Mouse (Mus musculus) midbrain, embryonic 16.5 days (tissue): ENCODE data around the gene Eif2b2. TPM values are rescaled to one million over a fixed set of nuclear protein-coding genes. Genes with fewer than 3 reads are reported as not detected.

Experiments
- ATAC-seq: fragments of 200-750 bp; cut with Nextera tagmentation; 2 replicates; pipeline ENCODE4 v1.8.0; 2017; ENCODE audit warnings: moderate TSS enrichment
- H3K27ac ChIP-seq: fragments of 300-500 bp; sonication (generic); 2 replicates; pipeline ENCODE4 v1.5.1; 2014; ENCODE audit warnings: mild to moderate bottlenecking, low read length, mixed read lengths
- H3K27me3 ChIP-seq: fragments of 300-500 bp; sonication (generic); 2 replicates; pipeline ENCODE4 v1.6.1; 2014; ENCODE audit warnings: low read depth, low read length, mixed read lengths; ENCODE audit not compliant: control insufficient read depth, insufficient read depth
- H3K36me3 ChIP-seq: fragments of 300-500 bp; sonication (generic); 2 replicates; pipeline ENCODE4 v1.6.1; 2014; ENCODE audit warnings: mild to moderate bottlenecking, low read length, moderate library complexity, mixed read lengths; ENCODE audit not compliant: control insufficient read depth, insufficient read depth
- H3K4me1 ChIP-seq: fragments of 300-500 bp; sonication (generic); 2 replicates; pipeline ENCODE4 v1.6.1; 2014; ENCODE audit warnings: mild to moderate bottlenecking, low read length, mixed read lengths; ENCODE audit not compliant: control insufficient read depth, insufficient read depth
- H3K4me2 ChIP-seq: fragments of 300-500 bp; sonication (generic); 2 replicates; pipeline ENCODE4 v1.6.1; 2014; ENCODE audit warnings: mild to moderate bottlenecking, low read length, mixed read lengths
- H3K4me3 ChIP-seq: fragments of 300-500 bp; sonication (generic); 2 replicates; pipeline ENCODE4 v1.5.1; 2014; ENCODE audit warnings: low read depth, mild to moderate bottlenecking, low read length, moderate library complexity, mixed read lengths
- H3K9ac ChIP-seq: fragments of 300-500 bp; sonication (generic); 2 replicates; pipeline ENCODE4 v1.6.1; 2014; ENCODE audit warnings: low read depth, low read length, mixed read lengths
- H3K9me3 ChIP-seq: fragments of 300-500 bp; sonication (generic); replicated peaks from 2 replicates; pipeline ENCODE4 v1.6.1; 2014; ENCODE audit warnings: mild to moderate bottlenecking, low read length, mixed read lengths; ENCODE audit not compliant: control insufficient read depth, poor library complexity, severe bottlenecking
- WGBS: fragments of 180-500 bp; shearing (Covaris S2); extraction: QIAGEN DNeasy Blood & Tissue Kit; methylation state at CpG from one replicate; pipeline ENCODE4 v1.1.7; 2014; 5-methylcytosine and 5-hydroxymethylcytosine counted together
- polyA plus RNA-seq: library from polyadenylated mRNA; unstranded; fragments of >200 nt; fragmentation: Nextera tagmentation; extraction: Ambion mirVana; gene quantifications from 2 replicates; pipeline ENCODE4 v1.2.1, GENCODE M21; 2015

The Eif2b2 gene
- polyA plus RNA-seq, 1 experiment from 2014 or later: 75.2 TPM

DNA sequence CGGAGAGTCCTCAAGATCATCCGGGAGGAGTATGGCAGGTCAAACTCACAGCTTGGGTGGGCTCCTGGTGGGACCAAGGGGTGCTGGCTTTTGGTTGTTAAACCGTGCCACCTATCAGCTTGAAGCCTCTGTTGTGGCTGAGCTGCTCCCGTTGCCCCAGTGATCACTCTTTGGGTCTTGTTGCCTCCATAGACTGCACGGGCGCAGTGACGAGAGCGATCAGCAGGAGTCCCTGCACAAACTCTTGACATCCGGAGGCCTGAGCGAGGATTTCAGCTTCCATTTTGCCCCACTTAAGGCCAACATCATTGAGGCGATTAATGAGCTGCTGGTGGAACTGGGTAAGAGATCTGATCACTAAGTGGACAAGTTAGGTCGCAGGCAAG is 617 bp downstream of the Eif2b2 start:
- no peaks in the 10 kb centered on the region for H3K9me3 ChIP-seq
- peak overlapping the region; percentile 72 for H3K9ac ChIP-seq
- no peak overlapping the region for H3K27ac ChIP-seq
- no peaks in the 10 kb centered on the region for H3K27me3 ChIP-seq
- H3K4me1 ChIP-seq: peaks cover 19% of the 10 kb centered on the region
- peaks cover 13% of the 10 kb centered on the region; the same call in 1 of the 2 replicates for H3K36me3 ChIP-seq
- peak overlapping the region; percentile 97 for H3K4me2 ChIP-seq
- H3K4me3 ChIP-seq: peak overlapping the region; percentile 94
- no peak; the same call in 1 of the 2 replicates for ATAC-seq
- 5% methylated on average over 12 of the region's 12 CpGs for WGBS

GRCm38 (mm10) chr12:85227227-85227626 is 7.9 kb downstream of the Eif2b2 start:
- H3K4me3 ChIP-seq: no peak overlapping the region
- H3K4me2 ChIP-seq: no peak overlapping the region
- no peaks in the 10 kb centered on the region for H3K4me1 ChIP-seq
- H3K27me3 ChIP-seq: no peaks in the 10 kb centered on the region
- no peak overlapping the region for H3K9ac ChIP-seq
- peaks cover 37% of the 10 kb centered on the region for H3K36me3 ChIP-seq
- no peak for ATAC-seq
- 84% methylated on average over 7 of the region's 7 CpGs for WGBS
- no peaks in the 10 kb centered on the region for H3K9me3 ChIP-seq
- no peak overlapping the region for H3K27ac ChIP-seq

GRCm38 (mm10) chr12:85227876-85228599 is 8.8 kb downstream of the Eif2b2 start:
- no peak overlapping the region for H3K9ac ChIP-seq
- no peaks in the 10 kb centered on the region for H3K27me3 ChIP-seq
- no peak overlapping the region for H3K4me2 ChIP-seq
- H3K4me1 ChIP-seq: no peaks in the 10 kb centered on the region
- no peak overlapping the region for H3K27ac ChIP-seq
- H3K36me3 ChIP-seq: peaks cover 30% of the 10 kb centered on the region
- WGBS: 74% methylated on average over 15 of the region's 15 CpGs
- H3K4me3 ChIP-seq: no peak overlapping the region
- no peak for ATAC-seq
- no peaks in the 10 kb centered on the region for H3K9me3 ChIP-seq

GRCm38 (mm10) chr12:85233376-85234358 is 14.4 kb downstream of the Eif2b2 start:
- peak overlapping the region; percentile 22; the same call in 1 of the 2 replicates for H3K27ac ChIP-seq
- no peak overlapping the region for H3K4me3 ChIP-seq
- H3K9ac ChIP-seq: no peak overlapping the region
- H3K9me3 ChIP-seq: no peaks in the 10 kb centered on the region
- 70% methylated on average over 21 of the region's 21 CpGs for WGBS
- H3K4me1 ChIP-seq: no peaks in the 10 kb centered on the region
- peaks cover 9% of the 10 kb centered on the region; the same call in 1 of the 2 replicates for H3K36me3 ChIP-seq
- no peaks in the 10 kb centered on the region for H3K27me3 ChIP-seq
- H3K4me2 ChIP-seq: no peak overlapping the region
- no peak for ATAC-seq

DNA sequence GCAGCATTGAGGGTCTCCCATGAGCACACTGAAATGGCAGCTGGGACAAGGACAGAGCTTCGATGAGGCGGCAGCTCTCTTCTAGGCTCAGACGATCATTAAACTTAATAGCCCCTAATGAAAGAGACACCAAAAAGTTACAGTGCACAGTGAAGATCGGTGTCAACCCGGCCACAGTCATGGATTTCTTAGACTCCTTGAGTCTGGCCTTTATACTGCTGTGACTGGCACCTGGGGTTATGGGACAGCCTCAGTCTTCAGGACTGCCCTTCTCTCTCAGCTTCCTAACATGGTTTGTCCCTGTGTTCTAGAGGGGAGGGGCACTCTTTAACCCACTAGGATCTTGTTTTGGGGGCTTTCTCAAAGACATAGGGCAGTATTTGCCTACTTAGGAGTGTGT is 18.3 kb downstream of the Eif2b2 start:
- Histone ChIP-seq H3K4me2 (no peak overlapping the region), H3K4me3 (no peak overlapping the region), H3K36me3 (peaks cover 6% of the 10 kb centered on the region; the same call in 1 of the 2 replicates), H3K27me3 (no peaks in the 10 kb centered on the region), H3K27ac (no peak overlapping the region), H3K4me1 (no peaks in the 10 kb centered on the region), H3K9ac (no peak overlapping the region), H3K9me3 (no peaks in the 10 kb centered on the region)
- no peak for ATAC-seq
- 97% methylated on average over 5 of the region's 5 CpGs for WGBS

- Histone ChIP-seq H3K27ac (no peak overlapping the region), H3K9me3 (peaks cover 4% of the 10 kb centered on the region; the same call in 1 of the 2 replicates), H3K4me1 (no peaks in the 10 kb centered on the region), H3K4me2 (no peak overlapping the region), H3K4me3 (no peak overlapping the region), H3K9ac (no peak overlapping the region), H3K36me3 (peaks cover 3% of the 10 kb centered on the region; the same call in 1 of the 2 replicates), H3K27me3 (no peaks in the 10 kb centered on the region)
- 90% methylated on average over 3 of the region's 3 CpGs for WGBS
- no peak for ATAC-seq
These were observed 32.8 kb downstream of the Eif2b2 start for GRCm38 (mm10) chr12:85252083-85252482.

GRCm38 (mm10) chr12:85256074-85256751 is 36.9 kb downstream of the Eif2b2 start:
- Histone ChIP-seq H3K36me3 (no peaks in the 10 kb centered on the region), H3K27ac (no peak overlapping the region), H3K9ac (no peak overlapping the region), H3K4me2 (no peak overlapping the region), H3K27me3 (no peaks in the 10 kb centered on the region), H3K4me3 (no peak overlapping the region), H3K4me1 (no peaks in the 10 kb centered on the region), H3K9me3 (no peaks in the 10 kb centered on the region)
- ATAC-seq: no peak
- WGBS: 80% methylated on average over 7 of the region's 7 CpGs

GRCm38 (mm10) chr12:85257008-85257639 is 37.8 kb downstream of the Eif2b2 start:
- no peaks in the 10 kb centered on the region for H3K27me3 ChIP-seq
- H3K36me3 ChIP-seq: no peaks in the 10 kb centered on the region
- H3K9ac ChIP-seq: no peak overlapping the region
- H3K4me1 ChIP-seq: no peaks in the 10 kb centered on the region
- no peak for ATAC-seq
- no peak overlapping the region for H3K27ac ChIP-seq
- no peak overlapping the region for H3K4me3 ChIP-seq
- 87% methylated on average over 7 of the region's 7 CpGs for WGBS
- H3K9me3 ChIP-seq: no peaks in the 10 kb centered on the region
- no peak overlapping the region for H3K4me2 ChIP-seq
